Mouse (Mus musculus) adrenal gland (tissue): ENCODE data around the gene Pla2g5.

Experiments
- intact Hi-C: fragments of 180-260 bp; cut with DNase I; formaldehyde crosslinking; loops from one replicate; pipeline ENCODE4 v1.15.1; 2025

Gene Pla2g5

DNA sequence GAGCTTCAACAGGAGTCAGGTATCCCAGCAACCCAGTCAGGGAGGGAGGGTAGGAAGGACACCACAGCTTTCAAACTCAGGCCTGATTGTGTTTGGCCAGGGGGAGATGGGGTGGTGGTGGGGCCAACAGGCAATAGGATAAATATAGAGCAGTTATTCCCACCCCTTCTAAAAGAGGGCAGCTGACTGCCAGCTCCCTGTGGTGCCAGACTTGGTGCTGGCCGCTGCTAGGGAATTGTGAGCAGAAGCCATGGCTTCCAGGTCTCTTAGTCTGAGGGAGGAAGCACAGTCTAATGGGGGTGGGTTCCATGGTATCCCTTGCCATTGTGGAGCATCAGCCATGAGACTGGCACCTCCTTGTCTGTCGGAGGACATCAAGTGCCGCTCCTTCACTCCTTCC, 109.7 kb downstream of the Pla2g5 start:
- intact Hi-C loops = no loop called here

DNA sequence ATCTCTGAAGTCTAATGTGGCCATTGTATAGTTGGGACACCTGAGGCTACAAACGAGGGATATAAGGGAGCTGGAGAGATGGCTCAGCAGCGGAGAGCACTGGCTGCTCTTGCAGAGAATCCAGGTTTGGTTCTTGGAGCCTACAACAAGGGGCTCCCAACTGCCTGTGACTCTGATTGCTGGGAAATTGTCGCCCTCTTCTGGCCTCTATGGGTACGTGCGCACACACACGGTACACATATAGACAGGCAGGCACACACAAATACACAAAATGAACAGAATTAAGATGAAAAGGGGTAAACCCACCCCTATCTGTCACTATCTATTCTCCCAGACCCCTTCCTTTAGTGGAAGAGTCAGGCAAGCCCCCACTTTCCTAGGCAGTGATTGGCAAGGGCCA, 110.7 kb downstream of the Pla2g5 start:
- intact Hi-C loops = no loop called here
